Mouse (Mus musculus) bone marrow, adult 2 months (tissue): ENCODE measurements around the gene Vps13d.

Source experiments
- CTCF ChIP-seq: fragments of 200-500 bp; IDR thresholded peaks from 2 replicates; pipeline ENCODE4 v1.5.1; 2011; ENCODE audit warnings: low read length, control low read depth; ENCODE audit not compliant: control insufficient read depth, insufficient read depth
- POLR2A ChIP-seq: fragments of 200-500 bp; IDR thresholded peaks from 2 replicates; pipeline ENCODE4 v1.6.1; 2011; ENCODE audit warnings: low read depth, mild to moderate bottlenecking, control low read depth, low read length, borderline replicate concordance; ENCODE audit not compliant: control insufficient read depth

- TF ChIP-seq CTCF (no peak), POLR2A (no peak)
Measured at GRCm38 (mm10) chr4:145110736-145111135, 84.1 kb downstream of the Vps13d start.
